ENCODE assay signal across 10 mouse cellular contexts in genomic region chr7:28451531-28452360, GRCm38 (mm10). TPM values are rescaled to one million over a fixed set of nuclear protein-coding genes. Genes with fewer than 3 reads are reported as not detected.
A peak's percentile ranks its signal among the peaks of the same experiment; 100 is the strongest.
DNase-seq lines count a peak whose midpoint lies in the region; ATAC-seq and TF ChIP-seq lines count a peak whose summit lies in the region.
"Had no signal": no experiment of that assay in that cellular context is flagged by ENCODE, and none has a peak within 500 bp of the region (broad histone marks: within the 10 kb centered on the region; RNA-seq: fewer than 3 reads in every experiment).

Gene Lrfn1 (plus strand): TSS chr7:28451980.

- TF ChIP-seq POLR2A in thymus, adult 2 months (IDR thresholded peaks at IDR 0.05; ENCODE audit: control insufficient read depth, extremely low read depth, insufficient read depth, low read length, poor library complexity), result no peak
- no peak for TF ChIP-seq POLR2A in embryonic fibroblast, embryonic 13.5 days (IDR thresholded peaks at IDR 0.05; ENCODE audit: low read depth, low read length)

- peaks cover 6% of the 10 kb centered on the region; the same call in 1 of the 2 replicates for H3K36me3 ChIP-seq in thymus, adult 2 months (ENCODE audit: control insufficient read depth, insufficient read depth, low read length)
- H3K36me3 ChIP-seq in midbrain, embryonic 13.5 days, result peaks cover 24% of the 10 kb centered on the region

- no peak for TF ChIP-seq CTCF in thymus, adult 2 months (IDR thresholded peaks at IDR 0.05; ENCODE audit: borderline replicate concordance, control insufficient read depth, extremely low read depth, insufficient read depth, low read length, poor library complexity)
- no peak for TF ChIP-seq CTCF in embryonic fibroblast, embryonic 13.5 days (IDR thresholded peaks at IDR 0.05; ENCODE audit: borderline replicate concordance, insufficient read depth, low read length)

- H3K4me1 ChIP-seq in thymus, adult 2 months (replicated peaks; ENCODE audit: control insufficient read depth, insufficient read depth, low read length), result peaks cover 6% of the 10 kb centered on the region; the same call in 1 of the 2 replicates
- no peaks in the 10 kb centered on the region for H3K4me1 ChIP-seq in embryonic fibroblast, embryonic 13.5 days (ENCODE audit: control insufficient read depth, insufficient read depth, low read length)
- peaks cover 28% of the 10 kb centered on the region for H3K4me1 ChIP-seq in midbrain, embryonic 13.5 days (replicated peaks)

- H3K27me3 ChIP-seq in thymus, adult 2 months (ENCODE audit: control insufficient read depth, insufficient read depth, low read length), result no peaks in the 10 kb centered on the region
- H3K27me3 ChIP-seq in midbrain, embryonic 13.5 days, result no peaks in the 10 kb centered on the region

- no peak within 1 kb of the TSS for H3K27ac ChIP-seq in thymus, adult 2 months (ENCODE audit: control insufficient read depth, insufficient read depth, low read length)
- H3K27ac ChIP-seq in embryonic fibroblast, embryonic 13.5 days (ENCODE audit: insufficient read depth, low read length), result no peak within 1 kb of the TSS
- H3K27ac ChIP-seq in midbrain, embryonic 13.5 days, result peak within 1 kb of the TSS; percentile 80
- H3K27ac ChIP-seq: macrophage had no signal

- 2% methylated on average over 59 of the region's 97 CpGs for WGBS in thymus, adult 2 months
- WGBS in midbrain, embryonic 13.5 days, result under 1% methylated on average over 20 of the region's 97 CpGs

- peak within 1 kb of the TSS; percentile 60 for H3K4me3 ChIP-seq in thymus, adult 2 months (ENCODE audit: control insufficient read depth, insufficient read depth, low read length)
- peak within 1 kb of the TSS; percentile 37 for H3K4me3 ChIP-seq in embryonic fibroblast, embryonic 13.5 days (ENCODE audit: insufficient read depth, low read length)
- H3K4me3 ChIP-seq in midbrain, embryonic 13.5 days (replicated peaks), result peak within 1 kb of the TSS; percentile 87

- H3K9me3 ChIP-seq in midbrain, embryonic 13.5 days, result no peaks in the 10 kb centered on the region

- peak within 1 kb of the TSS; percentile 77 for H3K4me2 ChIP-seq in midbrain, embryonic 13.5 days (replicated peaks)

- peak within 1 kb of the TSS; percentile 93 for H3K9ac ChIP-seq in midbrain, embryonic 13.5 days (replicated peaks)

- peak; percentile 31 for DNase-seq in gastrocnemius, postnatal 10 days
- no peak for DNase-seq in gastrocnemius, postnatal 25 days
- no peak for DNase-seq in thymus, adult 2 months
- DNase-seq in thymus, adult 18-20 months, result no peak
- no peak for DNase-seq in layer of hippocampus, postnatal 14 days (ENCODE audit: low spot score in 2 of 2)
- DNase-seq in adipocyte (ENCODE audit: low spot score), result no peak

- ATAC-seq in midbrain, embryonic 13.5 days, result peak; percentile 84

RNA-seq across cellular contexts. Expression of gene Lrfn1, which starts in this region (rescaled TPM):
- 1 to 10 TPM; 1.4 to 2.0 TPM for total RNA-seq in gastrocnemius, postnatal 10 days (2021)
- under 1 TPM; 0.23 to 0.38 TPM for total RNA-seq in gastrocnemius, postnatal 25 days (2021)
- polyA plus RNA-seq in thymus, adult 2 months (2012; rRNA removed), result 7.6 and 9.1 TPM in 2 replicates
- polyA plus RNA-seq in embryonic fibroblast, embryonic 13.5 days (2011; ENCODE audit: insufficient read length, low read depth, missing spikeins), result 4.7 and 4.9 TPM in 2 replicates
- 10 to 100 TPM; 80.1 to 83.1 TPM for total RNA-seq in layer of hippocampus, postnatal 14 days (2021)
- 9.1 and 11.8 TPM in 2 replicates for polyA plus RNA-seq in midbrain, embryonic 13.5 days (2015; fragmentation: Nextera tagmentation; extraction: Ambion mirVana)
- polyA plus RNA-seq: C2C12 had no signal

Comparison
In these comparisons a context has a peak if more than half of its experiments do, and no peak if none do; other contexts are left out.
1. RNA of gene Lrfn1 (total RNA-seq): 80.1 to 83.1 TPM in layer of hippocampus, postnatal 14 days; 1.4 to 2.0 TPM in gastrocnemius, postnatal 10 days and 0.23 to 0.38 TPM in gastrocnemius, postnatal 25 days; every median in the first group is over 10 times any median in the second.
2. H3K4me3 ChIP-seq: peak in every context shown above with its lines; median percentile 87 in midbrain, embryonic 13.5 days; 60 in thymus, adult 2 months; 37 in embryonic fibroblast, embryonic 13.5 days.